Mouse (Mus musculus): ENCODE measurements around the gene Msi2. TPM values are rescaled to one million over a fixed set of nuclear protein-coding genes. Genes with fewer than 3 reads are reported as not detected.

Msi2 gene
- total RNA-seq, 4 experiments from 2014 or later: 158 to 319 (median 228) TPM

- DNase-seq: no peak
Observed at GRCm38 (mm10) chr11:88636319-88636718, 82.0 kb downstream of the Msi2 start.

GRCm38 (mm10) chr11:88634627-88635026 is 83.7 kb downstream of the Msi2 start:
- no peak for DNase-seq

GRCm38 (mm10) chr11:88631932-88632230 is 86.4 kb downstream of the Msi2 start:
- no peak for DNase-seq

- DNase-seq: no peak
Observed at GRCm38 (mm10) chr11:88631084-88631931, 87.0 kb downstream of the Msi2 start.

GRCm38 (mm10) chr11:88629619-88630018 is 88.7 kb downstream of the Msi2 start:
- DNase-seq: no peak

GRCm38 (mm10) chr11:88629165-88629564 is 89.1 kb downstream of the Msi2 start:
- DNase-seq: no peak

GRCm38 (mm10) chr11:88628676-88629075 is 89.6 kb downstream of the Msi2 start:
- DNase-seq: no peak

GRCm38 (mm10) chr11:88627327-88627726 is 91.0 kb downstream of the Msi2 start:
- DNase-seq: no peak

- no peak for DNase-seq
Observed at GRCm38 (mm10) chr11:88626576-88626975, 91.7 kb downstream of the Msi2 start.

- DNase-seq: no peak
Observed at GRCm38 (mm10) chr11:88626061-88626460, 92.3 kb downstream of the Msi2 start.

GRCm38 (mm10) chr11:88625063-88625462 is 93.2 kb downstream of the Msi2 start:
- no peak for DNase-seq

GRCm38 (mm10) chr11:88624627-88625026 is 93.7 kb downstream of the Msi2 start:
- DNase-seq: no peak

GRCm38 (mm10) chr11:88623671-88624070 is 94.6 kb downstream of the Msi2 start:
- DNase-seq: no peak

GRCm38 (mm10) chr11:88622496-88622895 is 95.8 kb downstream of the Msi2 start:
- DNase-seq: no peak

- no peak for DNase-seq
Observed at GRCm38 (mm10) chr11:88621789-88622188, 96.5 kb downstream of the Msi2 start.

GRCm38 (mm10) chr11:88620158-88620973 is 97.9 kb downstream of the Msi2 start:
- DNase-seq: no peak

GRCm38 (mm10) chr11:88619468-88620157 is 98.7 kb downstream of the Msi2 start:
- DNase-seq: no peak

- DNase-seq: no peak
Observed at GRCm38 (mm10) chr11:88618732-88619309, 99.5 kb downstream of the Msi2 start.

GRCm38 (mm10) chr11:88618005-88618501 is 100.3 kb downstream of the Msi2 start:
- DNase-seq: no peak

- no peak for DNase-seq
Observed at GRCm38 (mm10) chr11:88617380-88617779, 100.9 kb downstream of the Msi2 start.

- DNase-seq: no peak
Observed at GRCm38 (mm10) chr11:88614527-88615305, 103.6 kb downstream of the Msi2 start.
